Mouse (Mus musculus) thymus, postnatal 4 days (tissue): ENCODE results near the gene Ush2a.

ENCODE experiments used
- DNase-seq: peaks from one replicate; pipeline ENCODE4 v3.0.0; 2021

Gene Ush2a

DNA sequence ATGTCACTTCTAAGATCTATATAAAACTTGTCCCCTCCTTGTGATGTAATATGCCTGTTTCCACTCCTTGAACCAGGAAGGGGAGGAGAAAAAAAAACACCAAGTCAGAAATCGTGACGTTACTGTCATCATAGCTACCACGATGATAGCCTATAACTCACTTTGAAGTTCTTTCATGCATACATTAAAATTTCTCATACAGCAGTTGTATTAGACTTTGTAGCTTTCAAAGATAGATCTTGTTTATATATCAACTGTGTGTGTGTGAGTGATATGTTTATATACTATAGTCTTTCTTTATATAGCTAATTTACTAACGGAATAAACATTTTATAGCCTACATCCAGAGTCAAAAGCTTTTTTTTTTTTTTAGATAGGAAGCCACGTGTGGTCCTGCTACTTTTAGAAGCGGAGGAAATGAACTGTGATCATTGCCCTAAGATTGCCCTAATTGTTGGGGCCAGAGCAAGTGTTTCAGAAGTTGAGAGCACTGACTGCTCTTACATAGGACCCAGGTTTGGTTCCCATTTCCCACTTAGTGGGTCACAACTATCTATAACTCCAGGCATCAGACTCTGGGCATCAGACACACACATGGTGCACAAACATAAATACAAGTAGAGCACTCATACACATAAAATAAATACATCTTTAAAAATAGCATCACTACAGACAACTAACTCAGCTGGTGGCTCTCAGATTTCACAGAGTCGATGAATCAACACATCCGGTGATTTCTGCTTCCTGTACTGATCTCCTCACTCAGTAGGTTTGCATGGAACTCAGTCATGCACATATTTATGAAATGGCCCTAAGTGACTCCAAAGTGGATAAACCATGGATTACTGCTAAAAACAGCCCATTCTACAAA, 413.1 kb downstream of the Ush2a start:
- no peak for DNase-seq

GRCm38 (mm10) chr1:188675511-188675863, 413.7 kb downstream of the Ush2a start:
- DNase-seq = no peak

DNA sequence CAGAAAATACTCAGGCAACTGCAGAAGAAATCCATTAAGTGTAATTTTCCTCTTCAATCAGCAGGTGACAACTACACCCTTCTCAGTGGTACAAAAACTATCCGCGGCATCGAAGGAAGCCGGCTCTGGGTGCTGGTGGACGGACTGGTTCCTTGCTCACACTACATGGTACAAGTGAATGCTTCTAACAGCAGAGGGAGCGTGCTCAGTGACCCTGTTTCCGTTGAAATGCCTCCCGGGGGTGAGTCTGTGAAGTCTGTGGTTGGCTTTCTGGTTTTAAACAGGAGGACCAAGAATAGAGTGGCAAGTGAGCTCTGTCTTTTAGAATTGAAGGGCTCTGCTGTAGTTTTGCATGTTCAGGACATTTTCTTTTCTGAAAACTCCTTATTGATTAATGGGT, 416.4 kb downstream of the Ush2a start:
- no peak for DNase-seq

DNA sequence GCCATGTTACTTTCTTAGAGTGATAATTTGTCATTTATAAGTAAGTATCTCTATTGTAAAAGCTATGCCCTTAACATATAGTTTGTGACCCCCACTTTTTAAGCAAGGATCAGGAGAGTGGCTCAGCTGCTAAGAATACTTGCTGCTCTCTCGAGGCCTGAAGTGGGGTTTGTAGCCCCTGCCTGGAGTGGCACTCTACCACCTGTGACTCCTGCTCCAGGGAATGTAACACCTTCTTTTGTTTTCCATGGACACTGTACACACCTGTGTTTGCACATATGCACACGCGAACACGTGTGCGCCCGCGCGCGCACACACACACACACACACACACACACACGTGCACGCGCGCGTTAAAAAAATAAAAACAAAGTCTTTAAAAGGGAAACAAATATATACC, 424.5 kb downstream of the Ush2a start:
- DNase-seq = no peak

GRCm38 (mm10) chr1:188696295-188696694, 434.5 kb downstream of the Ush2a start:
- no peak for DNase-seq

DNA sequence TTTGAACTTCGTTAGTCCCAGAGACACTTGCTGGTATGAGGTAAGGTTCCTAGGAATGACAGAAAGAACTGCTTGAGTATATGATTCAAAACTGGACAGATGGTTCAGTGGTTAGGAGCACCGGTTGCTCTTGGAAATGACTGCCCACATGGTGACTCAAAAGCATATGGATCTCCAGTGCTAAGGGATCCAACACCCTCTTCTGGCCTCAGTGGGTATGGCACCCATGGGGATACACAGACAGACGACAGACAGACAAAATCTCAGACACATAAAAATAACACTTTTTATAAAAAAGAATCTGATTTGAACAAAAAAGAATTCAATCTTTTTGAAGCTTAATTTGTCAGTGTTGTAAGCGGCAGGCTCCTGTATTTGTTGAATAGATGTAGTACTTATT, 446.4 kb downstream of the Ush2a start:
- no peak for DNase-seq

DNA sequence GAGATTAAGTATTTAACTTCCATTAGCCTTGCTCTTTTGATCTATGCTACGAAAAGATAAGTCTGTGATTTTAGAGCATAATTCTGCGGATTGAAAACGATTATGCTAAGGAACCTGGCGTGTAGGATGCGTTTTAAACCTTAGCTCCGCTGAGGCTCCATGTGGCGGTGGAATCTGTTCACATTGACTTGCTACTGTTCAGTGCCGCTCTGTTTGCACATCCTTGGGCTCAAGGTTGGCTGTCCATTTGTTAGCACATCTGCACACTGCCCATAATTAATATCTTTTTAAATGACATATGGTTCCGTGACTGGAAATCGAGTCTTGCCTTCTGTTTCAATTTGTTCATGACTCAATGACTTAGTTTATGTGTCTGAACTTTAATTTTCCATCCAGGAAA, 446.9 kb downstream of the Ush2a start:
- no peak for DNase-seq

DNA sequence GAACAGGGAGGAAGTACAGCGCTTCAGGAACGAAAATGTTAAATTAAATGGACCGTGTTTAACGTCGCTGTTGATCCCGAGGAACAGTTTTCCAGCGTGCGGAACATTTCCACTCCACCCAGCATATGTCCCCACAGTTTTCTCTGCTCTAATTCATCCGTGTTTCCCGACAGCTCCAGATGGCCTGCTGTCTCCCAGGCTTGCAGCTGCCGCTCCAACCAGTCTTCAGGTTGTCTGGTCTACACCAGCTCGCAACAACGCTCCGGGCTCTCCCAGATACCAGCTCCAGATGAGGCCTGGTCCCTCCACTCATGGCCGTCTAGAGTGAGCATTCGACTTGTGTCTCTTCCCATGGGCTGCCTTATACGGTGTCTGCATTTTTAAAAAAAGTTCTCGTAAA, 452.3 kb downstream of the Ush2a start:
- DNase-seq = no peak

DNA sequence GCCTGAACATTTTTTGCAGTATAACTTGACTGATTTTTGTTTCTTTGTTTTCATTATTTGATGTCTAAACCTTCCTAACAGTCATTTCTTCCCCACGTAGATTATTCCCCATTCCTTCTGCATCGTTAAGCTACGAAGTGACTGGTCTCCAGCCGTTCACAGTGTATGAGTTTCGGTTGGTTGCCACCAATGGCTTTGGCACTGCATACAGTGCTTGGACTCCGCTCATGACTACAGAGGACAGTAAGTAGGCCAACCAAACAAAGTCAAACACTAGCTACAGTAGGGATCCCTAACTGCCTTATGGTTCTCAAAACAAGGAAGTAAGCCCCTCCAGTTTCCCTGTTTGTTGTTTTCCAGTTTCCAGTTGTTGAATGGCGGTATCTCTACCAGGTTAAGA, 453.1 kb downstream of the Ush2a start:
- no peak for DNase-seq

GRCm38 (mm10) chr1:188716886-188717285, 455.1 kb downstream of the Ush2a start:
- no peak for DNase-seq

GRCm38 (mm10) chr1:188725122-188725995, 463.5 kb downstream of the Ush2a start:
- no peak for DNase-seq

DNA sequence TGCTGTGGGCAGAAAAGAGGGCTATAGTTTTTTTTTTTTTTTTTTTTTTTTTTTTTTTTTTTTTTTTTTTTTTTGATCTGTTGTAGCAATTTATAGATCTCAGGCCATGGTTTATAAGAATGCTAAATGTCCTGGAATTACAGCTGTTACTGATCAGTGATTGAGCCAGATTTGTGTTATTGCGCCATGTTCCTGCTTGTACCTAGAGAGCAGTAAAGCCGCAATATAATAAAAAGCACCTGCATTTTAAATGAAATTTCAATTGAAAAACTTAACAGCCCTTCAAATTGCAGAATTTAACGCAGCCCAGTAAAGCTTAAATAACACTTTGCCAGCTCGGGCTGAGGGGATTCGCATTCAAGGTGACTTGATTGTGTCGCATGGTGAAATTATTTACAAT, 465.1 kb downstream of the Ush2a start:
- DNase-seq = no peak

GRCm38 (mm10) chr1:188728625-188729024, 466.8 kb downstream of the Ush2a start:
- no peak for DNase-seq

- no peak for DNase-seq
Observed at GRCm38 (mm10) chr1:188729179-188729578, 467.4 kb downstream of the Ush2a start.

GRCm38 (mm10) chr1:188734741-188735266, 473.0 kb downstream of the Ush2a start:
- no peak for DNase-seq

DNA sequence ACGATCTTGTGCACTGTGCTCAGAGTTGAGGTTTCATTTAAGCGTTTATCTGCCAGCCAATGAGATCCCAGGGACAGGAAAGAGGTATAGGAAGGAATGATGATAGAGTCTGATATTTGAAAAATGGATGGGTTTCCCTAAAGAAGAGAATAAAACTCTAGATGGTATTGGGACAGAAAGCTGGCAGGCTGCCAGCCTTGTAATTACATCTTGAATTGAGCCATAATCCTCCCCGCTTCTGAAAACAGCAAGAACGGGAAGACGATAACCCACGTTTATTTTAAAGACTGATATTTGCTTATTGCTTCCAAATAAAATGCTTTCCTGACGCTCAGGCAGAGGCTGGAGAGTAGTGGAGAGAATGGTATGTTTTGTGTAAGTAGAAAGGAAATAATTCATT, 481.1 kb downstream of the Ush2a start:
- no peak for DNase-seq

DNA sequence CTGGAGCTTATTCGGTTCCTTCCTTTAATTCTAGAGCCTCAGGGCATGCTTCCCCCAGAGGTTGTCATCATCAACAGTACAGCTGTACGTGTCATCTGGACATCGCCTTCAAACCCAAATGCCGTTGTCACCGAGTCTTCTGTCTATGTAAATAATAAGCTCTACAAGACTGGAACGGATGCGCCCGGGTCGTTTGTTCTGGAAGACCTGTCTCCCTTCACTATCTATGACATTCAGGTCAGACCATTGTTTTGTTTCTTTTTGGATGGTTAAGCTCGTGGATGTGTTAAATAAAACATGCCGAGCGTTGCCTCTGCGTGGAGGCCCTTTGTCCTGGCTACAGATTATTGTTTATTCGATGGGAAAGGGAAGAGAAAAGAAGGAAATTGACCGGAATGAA, 493.2 kb downstream of the Ush2a start:
- no peak for DNase-seq

- no peak for DNase-seq
Observed at GRCm38 (mm10) chr1:188760515-188760914, 498.7 kb downstream of the Ush2a start.

- DNase-seq = no peak
Observed at GRCm38 (mm10) chr1:188762463-188762862, 500.6 kb downstream of the Ush2a start.

DNA sequence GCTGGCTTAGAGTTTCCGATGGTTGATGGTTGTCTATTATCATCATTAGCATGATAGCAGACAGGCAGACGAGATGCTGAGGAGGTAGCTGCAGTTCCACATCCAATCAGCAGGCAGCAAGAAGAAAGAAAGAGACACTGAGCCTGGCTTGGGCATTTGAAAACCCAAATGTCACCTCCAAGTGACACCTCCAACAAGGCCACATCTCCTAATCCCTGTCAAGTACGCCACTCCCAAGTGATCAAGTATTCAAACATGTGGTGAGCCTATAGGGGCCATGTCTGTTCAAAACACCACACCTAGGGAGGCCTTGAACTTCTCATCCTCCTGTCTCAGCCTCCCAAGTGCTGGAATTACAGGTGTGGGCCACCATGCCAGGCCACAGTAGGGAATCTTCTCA, 501.9 kb downstream of the Ush2a start:
- no peak for DNase-seq

GRCm38 (mm10) chr1:188770828-188771227, 509.0 kb downstream of the Ush2a start:
- no peak for DNase-seq

- DNase-seq = no peak
Observed at GRCm38 (mm10) chr1:188772516-188773229, 510.9 kb downstream of the Ush2a start.

DNA sequence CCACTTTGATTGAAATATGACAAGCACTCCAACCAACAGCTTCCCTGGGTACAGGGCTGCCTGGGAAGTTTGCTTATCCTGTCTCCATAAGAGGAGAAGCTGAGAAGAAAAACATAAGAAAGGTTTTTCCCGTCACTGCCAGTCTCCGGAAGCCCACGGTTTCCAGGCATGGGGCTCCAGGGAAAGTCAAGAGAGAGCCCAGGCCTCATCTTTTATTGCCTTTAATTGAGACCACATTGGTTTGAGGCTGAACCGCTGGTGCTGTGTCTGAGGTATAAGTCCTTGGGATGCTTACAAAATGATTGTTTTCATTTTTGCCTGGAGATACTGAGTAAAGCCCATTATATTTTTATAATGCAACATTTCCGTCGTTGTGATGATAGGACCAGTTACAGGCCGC, 511.8 kb downstream of the Ush2a start:
- DNase-seq = no peak
